Mouse (Mus musculus): ENCODE measurements around the gene Nudt8. TPM values are rescaled to one million over a fixed set of nuclear protein-coding genes. Genes with fewer than 3 reads are reported as not detected.
"Not testable (repeated sequence)": the region's sequence is repeated elsewhere in the genome, so short reads cannot be mapped to it uniquely, and the experiment has no call there.

Nudt8 gene
- polyA plus RNA-seq, 1 experiment from 2014 or later: 53.0 TPM

- WGBS: 62% methylated on average over 4 of the region's 4 CpGs
- H3K9me3 ChIP-seq (replicated peaks): no peaks in the 10 kb centered on the region
- H3K9ac ChIP-seq: no peak overlapping the region
- no peaks in the 10 kb centered on the region for H3K36me3 ChIP-seq
- ATAC-seq (replicated peaks; ENCODE audit: insufficient number of reproducible peaks, insufficient read depth, low FRiP score, low read depth): no peak
- H3K4me1 ChIP-seq (replicated peaks): peaks cover 5% of the 10 kb centered on the region
- H3K27me3 ChIP-seq: no peaks in the 10 kb centered on the region
- H3K27ac ChIP-seq: no peak overlapping the region
- no peak overlapping the region for H3K4me3 ChIP-seq
- no peak overlapping the region for H3K4me2 ChIP-seq
Measured at GRCm38 (mm10) chr19:3964030-3964429, 36.4 kb upstream of the Nudt8 start.

GRCm38 (mm10) chr19:3966330-3967075 lies 33.9 kb upstream of the Nudt8 start:
- 67% methylated on average over 11 of the region's 11 CpGs for whole genome bisulfite sequencing
- no peaks in the 10 kb centered on the region for H3K9me3 ChIP-seq (replicated peaks)
- no peak for ATAC-seq (replicated peaks; ENCODE audit: insufficient number of reproducible peaks, insufficient read depth, low FRiP score, low read depth)
- no peak overlapping the region for H3K4me2 ChIP-seq
- 0 out of 2 replicates have a peak, but pooled peaks cover 2% of the 10 kb centered on the region for H3K27me3 ChIP-seq
- H3K4me3 ChIP-seq: no peak overlapping the region
- H3K27ac ChIP-seq: no peak overlapping the region
- H3K36me3 ChIP-seq: no peaks in the 10 kb centered on the region
- H3K9ac ChIP-seq: no peak overlapping the region
- H3K4me1 ChIP-seq (replicated peaks): peaks cover 5% of the 10 kb centered on the region

- no peak overlapping the region for H3K4me2 ChIP-seq
- H3K4me1 ChIP-seq (replicated peaks): peaks cover 5% of the 10 kb centered on the region
- no peak for ATAC-seq (replicated peaks; ENCODE audit: insufficient number of reproducible peaks, insufficient read depth, low FRiP score, low read depth)
- 0 out of 2 replicates have a peak, but pooled peaks cover 2% of the 10 kb centered on the region for H3K27me3 ChIP-seq
- H3K36me3 ChIP-seq: no peaks in the 10 kb centered on the region
- no peak overlapping the region for H3K4me3 ChIP-seq
- H3K27ac ChIP-seq: no peak overlapping the region
- H3K9ac ChIP-seq: no peak overlapping the region
- 33% methylated on average over 3 of the region's 3 CpGs for whole genome bisulfite sequencing
- no peaks in the 10 kb centered on the region for H3K9me3 ChIP-seq (replicated peaks)
Measured at GRCm38 (mm10) chr19:3967258-3967657, 33.1 kb upstream of the Nudt8 start.

GRCm38 (mm10) chr19:3972229-3972628 lies 28.2 kb upstream of the Nudt8 start, which contains the start of gene Aldh3b2:
Gene Aldh3b2 (plus strand): TSS chr19:3972328.
- H3K27me3 ChIP-seq: 0 out of 2 replicates have a peak, but pooled peaks cover 2% of the 10 kb centered on the region
- no peaks in the 10 kb centered on the region for H3K36me3 ChIP-seq
- H3K4me1 ChIP-seq (replicated peaks): peaks cover 5% of the 10 kb centered on the region
- H3K27ac ChIP-seq: no peak within 1 kb of the TSS
- H3K4me2 ChIP-seq: no peak within 1 kb of the TSS
- H3K4me3 ChIP-seq: no peak within 1 kb of the TSS
- ATAC-seq (replicated peaks; ENCODE audit: insufficient number of reproducible peaks, insufficient read depth, low FRiP score, low read depth): no peak
- no peak within 1 kb of the TSS for H3K9ac ChIP-seq
- H3K9me3 ChIP-seq (replicated peaks): no peaks in the 10 kb centered on the region
- WGBS: 48% methylated on average over 9 of the region's 9 CpGs

GRCm38 (mm10) chr19:3974608-3975007 lies 25.8 kb upstream of the Nudt8 start:
- H3K4me3 ChIP-seq; H3K4me1 ChIP-seq (replicated peaks); ATAC-seq (replicated peaks; ENCODE audit: insufficient number of reproducible peaks, insufficient read depth, low FRiP score, low read depth); H3K27ac ChIP-seq; H3K36me3 ChIP-seq; H3K4me2 ChIP-seq; H3K27me3 ChIP-seq; H3K9me3 ChIP-seq (replicated peaks); H3K9ac ChIP-seq: not testable (repeated sequence)
- 61% methylated on average over 6 of the region's 6 CpGs for WGBS

GRCm38 (mm10) chr19:3975866-3976265 lies 24.5 kb upstream of the Nudt8 start:
- 72% methylated on average over 2 of the region's 2 CpGs for WGBS
- Histone ChIP-seq H3K9ac (no peak overlapping the region), H3K4me1 (replicated peaks) (no peaks in the 10 kb centered on the region; the same call in 1 of the 2 replicates), H3K27ac (no peak overlapping the region), H3K27me3 (peaks cover 5% of the 10 kb centered on the region; the same call in 1 of the 2 replicates), H3K36me3 (no peaks in the 10 kb centered on the region), H3K4me2 (no peak overlapping the region), H3K4me3 (no peak overlapping the region), H3K9me3 (replicated peaks) (no peaks in the 10 kb centered on the region)
- no peak for ATAC-seq (replicated peaks; ENCODE audit: insufficient number of reproducible peaks, insufficient read depth, low FRiP score, low read depth)

GRCm38 (mm10) chr19:3980309-3980708 lies 20.1 kb upstream of the Nudt8 start:
- Histone ChIP-seq H3K27ac (no peak overlapping the region), H3K9me3 (replicated peaks) (no peaks in the 10 kb centered on the region), H3K4me1 (replicated peaks) (peaks cover 8% of the 10 kb centered on the region), H3K36me3 (no peaks in the 10 kb centered on the region), H3K4me3 (no peak overlapping the region), H3K4me2 (no peak overlapping the region), H3K27me3 (peaks cover 6% of the 10 kb centered on the region; the same call in 1 of the 2 replicates), H3K9ac (no peak overlapping the region)
- 15% methylated on average over 4 of the region's 4 CpGs for WGBS
- peak; percentile 44 for ATAC-seq (replicated peaks; ENCODE audit: insufficient number of reproducible peaks, insufficient read depth, low FRiP score, low read depth)

GRCm38 (mm10) chr19:3980917-3981316 lies 19.5 kb upstream of the Nudt8 start:
- peaks cover 6% of the 10 kb centered on the region; the same call in 1 of the 2 replicates for H3K27me3 ChIP-seq
- peaks cover 14% of the 10 kb centered on the region for H3K4me1 ChIP-seq (replicated peaks)
- 66% methylated on average over 9 of the region's 9 CpGs for WGBS
- no peak overlapping the region for H3K9ac ChIP-seq
- no peak overlapping the region for H3K27ac ChIP-seq
- no peaks in the 10 kb centered on the region for H3K36me3 ChIP-seq
- no peak for ATAC-seq (replicated peaks; ENCODE audit: insufficient number of reproducible peaks, insufficient read depth, low FRiP score, low read depth)
- H3K4me3 ChIP-seq: no peak overlapping the region
- H3K4me2 ChIP-seq: no peak overlapping the region
- H3K9me3 ChIP-seq (replicated peaks): no peaks in the 10 kb centered on the region

- no peak for ATAC-seq (replicated peaks; ENCODE audit: insufficient number of reproducible peaks, insufficient read depth, low FRiP score, low read depth)
- Histone ChIP-seq H3K36me3 (no peaks in the 10 kb centered on the region), H3K4me1 (replicated peaks) (peaks cover 27% of the 10 kb centered on the region), H3K4me2 (no peak overlapping the region), H3K4me3 (no peak overlapping the region), H3K27ac (no peak overlapping the region), H3K9ac (no peak overlapping the region), H3K9me3 (replicated peaks) (no peaks in the 10 kb centered on the region), H3K27me3 (peaks cover 6% of the 10 kb centered on the region; the same call in 1 of the 2 replicates)
- WGBS: 54% methylated on average over 9 of the region's 9 CpGs
Measured at GRCm38 (mm10) chr19:3983527-3984200, 16.7 kb upstream of the Nudt8 start.

GRCm38 (mm10) chr19:3985261-3985681 lies 15.1 kb upstream of the Nudt8 start:
- Histone ChIP-seq H3K4me2 (0 out of 2 replicates have a peak overlapping the region, but pooled peaks have one; percentile 8), H3K4me3 (no peak overlapping the region), H3K9me3 (replicated peaks) (no peaks in the 10 kb centered on the region), H3K9ac (no peak overlapping the region), H3K27ac (peak overlapping the region; percentile 64), H3K4me1 (replicated peaks) (peaks cover 27% of the 10 kb centered on the region), H3K36me3 (no peaks in the 10 kb centered on the region), H3K27me3 (peaks cover 6% of the 10 kb centered on the region; the same call in 1 of the 2 replicates)
- WGBS: 29% methylated on average over 8 of the region's 8 CpGs
- no peak for ATAC-seq (replicated peaks; ENCODE audit: insufficient number of reproducible peaks, insufficient read depth, low FRiP score, low read depth)

GRCm38 (mm10) chr19:3986334-3986733 lies 14.0 kb upstream of the Nudt8 start, which contains the start of gene Acy3:
Gene Acy3 (plus strand): TSS chr19:3986570.
- peak within 1 kb of the TSS; percentile 3; the same call in 1 of the 2 replicates for H3K4me3 ChIP-seq
- peak within 1 kb of the TSS; percentile 39; the same call in 1 of the 2 replicates for H3K9ac ChIP-seq
- no peaks in the 10 kb centered on the region for H3K27me3 ChIP-seq
- H3K4me2 ChIP-seq: peak within 1 kb of the TSS; percentile 43
- WGBS: 16% methylated on average over 8 of the region's 8 CpGs
- H3K4me1 ChIP-seq (replicated peaks): peaks cover 27% of the 10 kb centered on the region
- peak; percentile 81 for ATAC-seq (replicated peaks; ENCODE audit: insufficient number of reproducible peaks, insufficient read depth, low FRiP score, low read depth)
- no peaks in the 10 kb centered on the region for H3K9me3 ChIP-seq (replicated peaks)
- H3K27ac ChIP-seq: peak within 1 kb of the TSS; percentile 64
- H3K36me3 ChIP-seq: no peaks in the 10 kb centered on the region

Measured in heart, embryonic 15.5 days (tissue).